Mouse (Mus musculus) intestine, postnatal 0 days (tissue): Measurements from ENCODE around the gene Fam172a. TPM values are rescaled to one million over a fixed set of nuclear protein-coding genes. Genes with fewer than 3 reads are reported as not detected.

Experiments used
- ATAC-seq: fragments of 200-750 bp; cut with Nextera tagmentation; 2 replicates; pipeline ENCODE4 v1.8.0; 2017; ENCODE audit warnings: mild to moderate bottlenecking, moderate TSS enrichment, moderate library complexity
- H3K27ac ChIP-seq: fragments of 300-500 bp; sonication (generic); 2 replicates; pipeline ENCODE4 v1.5.1; 2014; ENCODE audit warnings: mild to moderate bottlenecking, low read depth, low read length, moderate library complexity
- H3K27me3 ChIP-seq: fragments of 300-500 bp; sonication (generic); replicated peaks from 2 replicates; pipeline ENCODE4 v1.6.1; 2014; ENCODE audit warnings: low read length, mixed read lengths; ENCODE audit not compliant: control insufficient read depth, insufficient read depth
- H3K36me3 ChIP-seq: fragments of 300-500 bp; sonication (generic); 2 replicates; pipeline ENCODE4 v1.6.1; 2014; ENCODE audit warnings: mild to moderate bottlenecking, moderate library complexity; ENCODE audit not compliant: control insufficient read depth, insufficient read depth
- H3K4me1 ChIP-seq: fragments of 300-500 bp; sonication (generic); replicated peaks from 2 replicates; pipeline ENCODE4 v1.6.1; 2014; ENCODE audit warnings: antibody characterized with exemption, low read length, mixed read lengths; ENCODE audit not compliant: control insufficient read depth, insufficient read depth
- H3K4me2 ChIP-seq: fragments of 300-500 bp; sonication (generic); replicated peaks from 2 replicates; pipeline ENCODE4 v1.6.1; 2014; ENCODE audit warnings: low read depth, mild to moderate bottlenecking, moderate library complexity
- H3K4me3 ChIP-seq: fragments of 300-500 bp; sonication (generic); 2 replicates; pipeline ENCODE4 v1.5.1; 2014; ENCODE audit warnings: low read depth, low read length
- H3K9ac ChIP-seq: fragments of 300-500 bp; sonication (generic); 2 replicates; pipeline ENCODE4 v1.6.1; 2014; ENCODE audit warnings: mild to moderate bottlenecking, low read depth, low read length
- H3K9me3 ChIP-seq: fragments of 300-500 bp; sonication (generic); 2 replicates; pipeline ENCODE4 v1.6.1; 2016; ENCODE audit warnings: mixed run types; ENCODE audit not compliant: control insufficient read depth
- CTCF ChIP-seq: sonication (generic); IDR thresholded peaks from 2 replicates; pipeline ENCODE4 v1.5.1; 2016; ENCODE audit warnings: low read depth, mild to moderate bottlenecking, control low read depth, antibody characterized with exemption, moderate library complexity
- WGBS: fragments of 180-500 bp; shearing (Covaris S2); extraction: QIAGEN DNeasy Blood & Tissue Kit; methylation state at CpG from one replicate; pipeline ENCODE4 v1.1.7; 2014; 5-methylcytosine and 5-hydroxymethylcytosine counted together
- polyA plus RNA-seq: library from polyadenylated mRNA; unstranded; fragments of >200 nt; fragmentation: Nextera tagmentation; extraction: Ambion mirVana; gene quantifications from 2 replicates; pipeline ENCODE4 v1.2.1, GENCODE M21; 2015

Fam172a gene
- polyA plus RNA-seq, 1 experiment from 2014 or later, result 18.1 TPM

- Histone ChIP-seq H3K9ac (no peak overlapping the region), H3K4me2 (no peak overlapping the region), H3K36me3 (no peaks in the 10 kb centered on the region), H3K27me3 (peaks cover 67% of the 10 kb centered on the region), H3K27ac (no peak overlapping the region), H3K4me3 (no peak overlapping the region), H3K4me1 (no peaks in the 10 kb centered on the region), H3K9me3 (no peaks in the 10 kb centered on the region)
- no peak for TF ChIP-seq CTCF
- ATAC-seq, result no peak
- 31% methylated on average over 14 of the region's 14 CpGs for WGBS
Measured at GRCm38 (mm10) chr13:78208689-78209410, 507.0 kb downstream of the Fam172a start.

GRCm38 (mm10) chr13:78209611-78210028 lies 507.8 kb downstream of the Fam172a start:
- no peak for TF ChIP-seq CTCF
- H3K4me3 ChIP-seq, result peak overlapping the region; percentile 26
- H3K9ac ChIP-seq, result no peak overlapping the region
- H3K27ac ChIP-seq, result no peak overlapping the region
- no peaks in the 10 kb centered on the region for H3K36me3 ChIP-seq
- H3K27me3 ChIP-seq, result peaks cover 60% of the 10 kb centered on the region
- peak overlapping the region; percentile 56 for H3K4me2 ChIP-seq
- 9% methylated on average over 12 of the region's 12 CpGs for WGBS
- ATAC-seq, result no peak
- no peaks in the 10 kb centered on the region for H3K4me1 ChIP-seq
- H3K9me3 ChIP-seq, result no peaks in the 10 kb centered on the region

GRCm38 (mm10) chr13:78210029-78210747 lies 508.4 kb downstream of the Fam172a start:
- 3% methylated on average over 38 of the region's 38 CpGs for WGBS
- ATAC-seq, result no peak
- H3K27me3 ChIP-seq, result peaks cover 55% of the 10 kb centered on the region
- H3K27ac ChIP-seq, result no peak overlapping the region
- no peak overlapping the region for H3K9ac ChIP-seq
- no peaks in the 10 kb centered on the region for H3K4me1 ChIP-seq
- no peaks in the 10 kb centered on the region for H3K36me3 ChIP-seq
- peak overlapping the region; percentile 56 for H3K4me2 ChIP-seq
- no peaks in the 10 kb centered on the region for H3K9me3 ChIP-seq
- H3K4me3 ChIP-seq, result peak overlapping the region; percentile 26
- no peak for TF ChIP-seq CTCF

GRCm38 (mm10) chr13:78210748-78211089 lies 508.9 kb downstream of the Fam172a start:
- no peaks in the 10 kb centered on the region for H3K9me3 ChIP-seq
- 25% methylated on average over 13 of the region's 13 CpGs for WGBS
- H3K9ac ChIP-seq, result no peak overlapping the region
- no peak for ATAC-seq
- H3K4me1 ChIP-seq, result no peaks in the 10 kb centered on the region
- peaks cover 54% of the 10 kb centered on the region for H3K27me3 ChIP-seq
- H3K4me2 ChIP-seq, result peak overlapping the region; percentile 56
- peak overlapping the region; percentile 26 for H3K4me3 ChIP-seq
- no peaks in the 10 kb centered on the region for H3K36me3 ChIP-seq
- no peak overlapping the region for H3K27ac ChIP-seq
- TF ChIP-seq CTCF, result no peak

- H3K27me3 ChIP-seq, result peaks cover 54% of the 10 kb centered on the region
- no peak overlapping the region for H3K9ac ChIP-seq
- TF ChIP-seq CTCF, result no peak
- no peaks in the 10 kb centered on the region for H3K4me1 ChIP-seq
- H3K36me3 ChIP-seq, result no peaks in the 10 kb centered on the region
- H3K9me3 ChIP-seq, result no peaks in the 10 kb centered on the region
- no peak overlapping the region for H3K4me2 ChIP-seq
- 34% methylated on average over 14 of the region's 14 CpGs for WGBS
- H3K4me3 ChIP-seq, result no peak overlapping the region
- H3K27ac ChIP-seq, result no peak overlapping the region
- no peak for ATAC-seq
Measured at GRCm38 (mm10) chr13:78211231-78212010, 509.6 kb downstream of the Fam172a start.

- no peak for ATAC-seq
- Histone ChIP-seq H3K4me3 (no peak overlapping the region), H3K27ac (no peak overlapping the region), H3K36me3 (no peaks in the 10 kb centered on the region), H3K4me2 (no peak overlapping the region), H3K9me3 (no peaks in the 10 kb centered on the region), H3K27me3 (peaks cover 51% of the 10 kb centered on the region), H3K4me1 (no peaks in the 10 kb centered on the region), H3K9ac (no peak overlapping the region)
- no peak for TF ChIP-seq CTCF
- WGBS, result 35% methylated on average over 15 of the region's 15 CpGs
Measured at GRCm38 (mm10) chr13:78212111-78212510, 510.3 kb downstream of the Fam172a start.
